Mouse (Mus musculus) left cerebral cortex, adult 2 months (tissue): ENCODE measurements around the gene Hist1h4f. TPM values are rescaled to one million over a fixed set of nuclear protein-coding genes. Genes with fewer than 3 reads are reported as not detected.
A peak's percentile ranks its signal among the peaks of the same experiment; 100 is the strongest.
"Not testable (repeated sequence)": the region's sequence is repeated elsewhere in the genome, so short reads cannot be mapped to it uniquely, and the experiment has no call there.

Experiments
- DNase-seq, 2 experiments: peaks; one replicate each; pipeline ENCODE4 v3.0.0; 2021 to 2022; ENCODE audit warnings: low spot score in 2 of 2, mixed read lengths in 1 of 2; ENCODE audit errors: extremely low spot score in 1 of 2
- H3K27ac ChIP-seq: fragments of 200-600 bp; 2 replicates; pipeline ENCODE4 v1.8.1; 2022
- H3K4me3 ChIP-seq: fragments of 200-600 bp; 2 replicates; pipeline ENCODE4 v1.8.1; 2022
- CTCF ChIP-seq: fragments of 200-600 bp; IDR thresholded peaks from 2 replicates; pipeline ENCODE4 v1.8.1; 2022; ENCODE audit warnings: antibody characterized with exemption, mild to moderate bottlenecking, moderate library complexity
- intact Hi-C: fragments of 180-260 bp; cut with DNase I; formaldehyde crosslinking; loops from one replicate; pipeline ENCODE4 v1.15.1; 2025
- total RNA-seq, 2 experiments: library from RNA; stranded (reverse); gene quantifications; 2 replicates each; pipeline ENCODE4 v1.2.3; 2021

The Hist1h4f gene
- total RNA-seq, 2 experiments from 2014 or later: 161 to 177 TPM

- DNase-seq: no peak
- Histone ChIP-seq H3K27ac (no peak overlapping the region), H3K4me3 (no peak overlapping the region)
- intact Hi-C loops: no loop called here
- no peak for TF ChIP-seq CTCF
These were observed 10.0 kb downstream of the Hist1h4f start for GRCm38 (mm10) chr13:23541497-23541896.

DNA sequence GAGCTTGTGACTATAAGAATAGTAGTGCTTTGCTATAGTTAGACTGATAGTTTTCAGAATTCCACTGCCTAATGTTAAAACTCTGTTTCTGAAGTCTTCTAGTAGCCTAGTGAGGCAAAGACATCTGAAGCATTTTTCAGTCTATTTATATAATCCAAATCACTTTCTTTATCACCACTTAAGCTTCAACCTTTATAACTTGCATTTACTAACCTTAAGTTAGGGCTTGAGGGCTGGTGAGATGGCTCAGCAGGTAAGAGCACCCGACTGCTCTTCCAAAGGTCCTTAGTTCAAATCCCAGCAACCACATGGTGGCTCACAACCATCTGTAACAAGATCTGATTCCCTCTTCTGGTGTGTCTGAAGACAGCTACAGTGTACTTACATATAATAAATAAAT is 11.6 kb downstream of the Hist1h4f start:
- H3K27ac ChIP-seq, H3K4me3 ChIP-seq, DNase-seq: not testable (repeated sequence)
- intact Hi-C loops: loop anchor here (10.0 kb wide), 1 partner anchor 1715 kb away; no protein-coding TSS in a partner anchor

GRCm38 (mm10) chr13:23538249-23538648 is 13.2 kb downstream of the Hist1h4f start:
- TF ChIP-seq CTCF: no peak
- intact Hi-C loops: loop anchor here (10.0 kb wide), 1 partner anchor 1713 kb away; no protein-coding TSS in a partner anchor

DNA sequence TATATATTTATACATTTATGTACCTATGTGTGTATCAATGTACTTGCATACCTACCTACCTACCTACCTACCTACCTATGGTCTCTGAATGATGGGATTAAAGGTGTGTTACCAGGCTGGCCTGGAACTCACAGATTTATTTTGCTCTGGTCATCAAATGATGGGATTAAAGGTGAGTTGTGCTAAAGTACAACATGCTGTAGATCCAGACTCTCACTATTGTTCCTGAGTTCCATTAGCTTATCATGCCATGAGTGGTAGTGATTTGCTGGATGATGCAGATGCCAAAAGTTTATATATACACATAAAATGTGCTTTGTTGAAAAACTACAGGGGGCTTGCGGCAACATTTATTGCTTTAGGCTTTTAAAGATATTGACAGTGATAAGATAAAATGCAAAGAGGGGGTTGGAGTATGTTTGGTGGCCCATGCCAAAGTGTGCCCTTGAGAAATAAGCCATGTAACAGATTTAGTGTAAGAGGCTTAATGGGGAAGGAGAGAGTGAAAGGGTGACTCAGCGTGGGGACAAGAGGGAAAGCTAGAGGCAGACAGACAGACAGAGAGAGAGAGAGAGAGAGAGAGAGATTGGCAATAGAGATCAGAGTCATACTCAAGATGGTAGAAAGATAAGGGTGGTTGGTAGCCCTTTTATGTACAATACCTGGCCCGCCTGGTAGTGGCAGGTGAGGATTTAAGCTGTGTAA is 14.3 kb downstream of the Hist1h4f start:
- Histone ChIP-seq H3K27ac (no peak overlapping the region), H3K4me3 (no peak overlapping the region)
- DNase-seq: no peak
- TF ChIP-seq CTCF: no peak
- intact Hi-C loops: loop anchor here (10.0 kb wide), 1 partner anchor 1712 kb away; no protein-coding TSS in a partner anchor

More at GRCm38 (mm10) chr13:23538249-23538648, 13.2 kb downstream of the Hist1h4f start:
- no peak for DNase-seq
- Histone ChIP-seq H3K27ac (no peak overlapping the region), H3K4me3 (no peak overlapping the region)

- intact Hi-C loops: loop anchor here (10.0 kb wide), 1 partner anchor 1711 kb away; no protein-coding TSS in a partner anchor
- DNase-seq: no peak
- Histone ChIP-seq H3K4me3 (no peak overlapping the region), H3K27ac (no peak overlapping the region)
- no peak for TF ChIP-seq CTCF
These were observed 15.2 kb downstream of the Hist1h4f start for GRCm38 (mm10) chr13:23536076-23536822.

DNA sequence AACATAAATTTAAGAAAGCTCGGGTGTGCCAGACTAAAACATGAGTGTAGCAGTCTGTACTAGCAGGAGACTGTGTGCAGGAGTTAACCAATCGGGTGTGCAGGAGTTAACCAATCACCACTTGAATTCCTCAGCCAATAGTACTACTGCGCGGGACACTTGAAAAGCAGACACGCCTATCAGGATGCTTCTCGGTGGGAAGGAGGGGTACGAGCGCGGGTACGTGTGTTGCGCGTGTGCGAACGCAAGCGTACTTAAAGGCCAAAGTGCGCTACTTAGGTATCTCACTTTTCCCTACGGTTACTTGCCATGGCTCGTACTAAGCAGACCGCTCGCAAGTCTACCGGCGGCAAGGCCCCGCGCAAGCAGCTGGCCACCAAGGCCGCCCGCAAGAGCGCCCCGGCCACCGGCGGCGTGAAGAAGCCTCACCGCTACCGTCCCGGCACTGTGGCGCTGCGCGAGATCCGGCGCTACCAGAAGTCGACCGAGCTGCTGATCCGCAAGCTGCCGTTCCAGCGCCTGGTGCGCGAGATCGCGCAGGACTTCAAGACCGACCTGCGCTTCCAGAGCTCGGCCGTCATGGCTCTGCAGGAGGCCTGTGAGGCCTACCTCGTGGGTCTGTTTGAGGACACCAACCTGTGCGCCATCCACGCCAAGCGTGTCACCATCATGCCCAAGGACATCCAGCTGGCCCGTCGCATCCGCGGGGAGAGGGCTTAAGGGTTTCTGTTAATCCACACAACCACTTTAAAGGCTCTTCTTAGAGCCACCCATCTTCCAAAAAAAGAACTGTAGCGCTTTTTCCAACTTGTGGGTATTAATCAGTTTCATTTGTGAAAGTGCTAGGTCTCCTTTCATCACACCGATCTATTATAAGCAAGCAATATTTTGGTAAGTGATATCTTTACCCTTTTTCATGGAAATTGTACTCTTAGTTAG is 16.0 kb downstream of the Hist1h4f start, which contains the start of gene Hist1h3g:
TSS of gene Hist1h3g (plus strand) at position 286 of the 939 bp plus-strand sequence.
- not testable (repeated sequence) for H3K27ac ChIP-seq
- intact Hi-C loops: loop anchor here (10.0 kb wide), 1 partner anchor 1711 kb away; no protein-coding TSS in a partner anchor
- DNase-seq: peak; percentile 86 to 87
- peak within 1 kb of the TSS; percentile 48 for H3K4me3 ChIP-seq
- TF ChIP-seq CTCF: peak; percentile 4; the same call in 1 of the 2 replicates

DNA sequence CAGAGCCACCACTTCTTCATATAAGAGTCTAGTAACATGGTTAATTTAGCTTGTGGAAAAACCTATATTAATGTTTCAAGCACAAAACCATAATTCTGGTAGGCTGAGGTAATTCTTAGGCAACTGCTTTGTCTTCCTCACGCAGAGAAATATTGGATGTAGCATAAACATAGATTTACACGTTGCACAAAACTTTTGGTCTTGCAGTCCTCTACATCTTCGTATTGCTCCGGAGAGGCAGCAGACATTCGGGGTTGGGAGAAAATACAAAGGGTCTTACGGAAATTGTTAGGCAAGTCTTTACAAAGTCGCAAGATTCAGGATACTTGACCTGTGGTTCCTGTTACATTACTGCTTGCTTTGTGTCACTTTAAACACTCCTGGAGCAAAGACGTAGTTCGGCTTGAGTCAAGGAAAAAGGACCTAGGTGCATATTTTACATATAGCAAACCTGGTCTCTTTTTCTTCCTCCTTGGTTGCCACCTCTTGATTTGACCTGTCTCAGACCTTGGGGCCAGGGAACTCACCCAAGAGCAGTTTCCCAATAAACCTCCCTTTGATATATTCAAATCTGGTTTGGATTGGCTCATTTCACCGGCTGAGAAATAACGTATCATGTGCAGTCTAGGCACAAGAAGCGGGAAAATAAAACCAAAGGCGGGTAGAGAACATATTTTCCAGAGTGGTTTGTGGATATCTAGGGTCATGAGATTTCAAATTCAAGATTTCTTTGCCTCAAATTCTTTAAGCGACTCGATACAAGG is 16.9 kb downstream of the Hist1h4f start:
- no peak overlapping the region for H3K27ac ChIP-seq
- TF ChIP-seq CTCF: no peak
- no peak for DNase-seq
- peak overlapping the region; percentile 48 for H3K4me3 ChIP-seq
- intact Hi-C loops: loop anchor here (5.0 to 10.0 kb wide), 6 partner anchors 38 to 1822 kb away; partner anchors contain the start of genes Hist1h2ac, Hist1h2ad, Hist1h2ae and Hist1h2ag

DNA sequence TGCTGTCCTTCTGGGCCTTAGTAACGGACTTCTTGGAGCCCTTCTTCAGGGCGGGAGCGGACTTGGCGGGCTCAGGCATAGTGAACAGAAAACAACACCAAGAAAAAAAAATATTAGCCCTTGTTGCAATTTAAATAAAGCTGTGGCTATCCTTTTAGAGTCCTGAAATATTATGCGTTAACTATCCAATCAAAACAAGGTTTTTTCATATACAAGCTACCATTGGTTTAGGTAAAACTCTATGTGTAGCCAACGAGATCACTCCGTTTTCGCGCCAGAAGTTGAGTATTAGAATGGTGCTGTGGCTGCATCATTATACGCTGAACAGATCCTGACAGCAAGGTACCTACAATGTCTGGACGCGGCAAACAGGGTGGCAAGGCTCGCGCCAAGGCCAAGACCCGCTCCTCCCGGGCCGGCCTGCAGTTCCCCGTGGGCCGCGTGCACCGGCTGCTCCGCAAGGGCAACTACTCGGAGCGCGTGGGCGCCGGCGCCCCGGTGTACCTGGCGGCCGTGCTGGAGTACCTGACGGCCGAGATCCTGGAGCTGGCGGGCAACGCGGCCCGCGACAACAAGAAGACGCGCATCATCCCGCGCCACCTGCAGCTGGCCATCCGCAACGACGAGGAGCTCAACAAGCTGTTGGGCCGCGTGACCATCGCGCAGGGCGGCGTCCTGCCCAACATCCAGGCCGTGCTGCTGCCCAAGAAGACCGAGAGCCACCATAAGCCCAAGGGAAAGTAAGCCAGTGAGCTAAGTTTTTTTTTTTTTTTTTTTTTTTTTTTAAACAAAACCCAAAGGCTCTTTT is 17.7 kb downstream of the Hist1h4f start, which contains the start of gene Hist1h2af:
TSS of gene Hist1h2af (plus strand) at position 347 of the 808 bp plus-strand sequence.
- intact Hi-C loops: loop anchor here (5.0 to 10.0 kb wide), 6 partner anchors 39 to 1821 kb away; partner anchors contain the start of genes Hist1h2ac, Hist1h2ad, Hist1h2ae and Hist1h2ag
- Histone ChIP-seq H3K27ac (peak within 1 kb of the TSS; percentile 51; the same call in 1 of the 2 replicates), H3K4me3 (peak within 1 kb of the TSS; percentile 48)
- DNase-seq: peak; percentile 38 to 69

GRCm38 (mm10) chr13:23532262-23533075 is 19.0 kb downstream of the Hist1h4f start:
- DNase-seq: no peak
- peak overlapping the region; percentile 92 for H3K27ac ChIP-seq
- peak overlapping the region; percentile 67 for H3K4me3 ChIP-seq
- TF ChIP-seq CTCF: no peak
- intact Hi-C loops: loop anchor here (5.0 to 10.0 kb wide), 6 partner anchors 40 to 1820 kb away; partner anchors contain the start of genes Hist1h2ac, Hist1h2ad, Hist1h2ae and Hist1h2ag
